Mouse (Mus musculus) CH12.LX (cell line): ENCODE measurements at regions not wholly inside any gene's neighbourhood (a gene's known extent, or its start where the extent isn't known, plus 50 kb on each side); places are given as distances from the start of the nearest gene placed in this dataset.

Source experiments
- DNase-seq: peaks from one replicate; pipeline ENCODE4 v3.0.0-alpha.2; 2013; ENCODE audit errors: extremely low read depth
- H3K27ac ChIP-seq: 2 replicates; pipeline ENCODE4 v1.5.1; 2012; ENCODE audit warnings: low read depth, mild to moderate bottlenecking, control low read depth, moderate library complexity; ENCODE audit not compliant: insufficient read depth
- H3K27me3 ChIP-seq: replicated peaks from 2 replicates; pipeline ENCODE3; 2012; ENCODE audit warnings: inconsistent platforms
- H3K36me3 ChIP-seq, 2 experiments: replicated peaks in 1 of 2; 2 replicates each; pipeline versions ENCODE3 to v1.6.1; 2012; ENCODE audit warnings: inconsistent platforms in 1 of 2, low read length in 1 of 2, mild to moderate bottlenecking in 1 of 2, mixed read lengths in 1 of 2, moderate library complexity in 1 of 2; ENCODE audit not compliant: control insufficient read depth in 1 of 2, insufficient read depth in 1 of 2
- H3K4me1 ChIP-seq, 2 experiments: 2 replicates each; pipeline ENCODE4 v1.6.1; 2012; ENCODE audit warnings: inconsistent platforms in 1 of 2, moderate library complexity in 1 of 2; ENCODE audit not compliant: insufficient read depth in 2 of 2, control insufficient read depth in 1 of 2
- H3K4me2 ChIP-seq: 2 replicates; pipeline ENCODE4 v1.6.1; 2012; ENCODE audit warnings: low read depth, mild to moderate bottlenecking, control low read depth; ENCODE audit not compliant: poor library complexity, insufficient read depth, severe bottlenecking
- H3K4me3 ChIP-seq, 3 experiments: fragments of 150-350 bp in 1 of 3; sonication (generic) in 1 of 3; replicated peaks in 1 of 3; 2 replicates each; pipeline versions ENCODE3 to v1.5.1; 2011 to 2012; ENCODE audit warnings: low read depth in 2 of 3, low read length in 2 of 3, mild to moderate bottlenecking in 2 of 3, moderate library complexity in 2 of 3, control low read depth in 1 of 3, improper control_type of control experiment in 1 of 3, inconsistent platforms in 1 of 3, mixed read lengths in 1 of 3; ENCODE audit not compliant: poor library complexity in 1 of 3
- H3K79me2 ChIP-seq: replicated peaks from 2 replicates; pipeline ENCODE4 v1.6.1; 2012; ENCODE audit warnings: mild to moderate bottlenecking, moderate library complexity; ENCODE audit not compliant: control insufficient read depth, poor library complexity, insufficient read depth, severe bottlenecking; ENCODE audit errors: extremely low read depth
- H3K9ac ChIP-seq: 2 replicates; pipeline ENCODE4 v1.6.1; 2012; ENCODE audit warnings: low read depth, mild to moderate bottlenecking, control low read depth, moderate library complexity; ENCODE audit not compliant: insufficient read depth
- H3K9me3 ChIP-seq: replicated peaks from 2 replicates; pipeline ENCODE3; 2012; ENCODE audit warnings: low read length, inconsistent platforms, mixed read lengths
- CHD1 ChIP-seq: IDR thresholded peaks from 2 replicates; pipeline ENCODE4 v1.6.1; 2012; ENCODE audit warnings: low read depth, low read length, improper control_type of control experiment, inconsistent platforms
- CHD2 ChIP-seq: IDR thresholded peaks from 2 replicates; pipeline ENCODE4 v1.6.1; 2011; ENCODE audit warnings: low read length, improper control_type of control experiment
- CTCF ChIP-seq, 2 experiments: IDR thresholded peaks in 1 of 2; conservative IDR thresholded peaks in 1 of 2; 2 replicates each; pipeline ENCODE4 v1.5.1; 2011 to 2012; ENCODE audit warnings: low read depth in 2 of 2, low read length in 2 of 2, improper control_type of control experiment in 1 of 2, inconsistent platforms in 1 of 2, mild to moderate bottlenecking in 1 of 2, moderate library complexity in 1 of 2
- E2F4 ChIP-seq: IDR thresholded peaks from 2 replicates; pipeline ENCODE4 v1.6.1; 2011; ENCODE audit warnings: low read depth, low read length, improper control_type of control experiment; ENCODE audit not compliant: insufficient replicate concordance
- EP300 ChIP-seq: IDR thresholded peaks from 2 replicates; pipeline ENCODE4 v1.6.1; 2011; ENCODE audit warnings: low read length, improper control_type of control experiment
- HCFC1 ChIP-seq: IDR thresholded peaks from 2 replicates; pipeline ENCODE4 v1.6.1; 2012; ENCODE audit warnings: low read depth, mild to moderate bottlenecking, inconsistent platforms, low read length, improper control_type of control experiment
- KAT2A ChIP-seq: IDR thresholded peaks from 2 replicates; pipeline ENCODE4 v1.6.1; 2012; ENCODE audit warnings: low read length, improper control_type of control experiment, inconsistent platforms; ENCODE audit not compliant: insufficient replicate concordance
- MAFK ChIP-seq: IDR thresholded peaks from 2 replicates; pipeline ENCODE4 v1.6.1; 2011; ENCODE audit warnings: low read length, improper control_type of control experiment; ENCODE audit not compliant: insufficient replicate concordance
- MAZ ChIP-seq: IDR thresholded peaks from 2 replicates; pipeline ENCODE4 v1.6.1; 2012; ENCODE audit warnings: low read depth, mild to moderate bottlenecking, inconsistent platforms, low read length, improper control_type of control experiment, moderate library complexity
- MEF2A ChIP-seq: IDR thresholded peaks from 2 replicates; pipeline ENCODE4 v1.6.1; 2014; ENCODE audit warnings: low read depth, mild to moderate bottlenecking, inconsistent platforms, low read length, improper control_type of control experiment, borderline replicate concordance
- MYC ChIP-seq: IDR thresholded peaks from 2 replicates; pipeline ENCODE4 v1.6.1; 2011; ENCODE audit warnings: low read depth, mild to moderate bottlenecking, improper control_type of control experiment, low read length
- NRF1 ChIP-seq: IDR thresholded peaks from 2 replicates; pipeline ENCODE4 v1.6.1; 2014; ENCODE audit warnings: low read depth, mild to moderate bottlenecking, inconsistent platforms, low read length, improper control_type of control experiment, moderate library complexity
- POLR2AphosphoS2 ChIP-seq: IDR thresholded peaks from 2 replicates; pipeline ENCODE4 v1.6.1; 2011; ENCODE audit warnings: low read depth, low read length, improper control_type of control experiment
- RAD21 ChIP-seq: IDR thresholded peaks from 2 replicates; pipeline ENCODE4 v1.6.1; 2011; ENCODE audit warnings: low read depth, mild to moderate bottlenecking, low read length, improper control_type of control experiment, moderate library complexity
- SIN3A ChIP-seq: IDR thresholded peaks from 2 replicates; pipeline ENCODE4 v1.6.1; 2012; ENCODE audit warnings: low read length, improper control_type of control experiment, inconsistent platforms
- SMC3 ChIP-seq: IDR thresholded peaks from 2 replicates; pipeline ENCODE4 v1.6.1; 2011; ENCODE audit warnings: low read depth, low read length, improper control_type of control experiment
- TBP ChIP-seq: conservative IDR thresholded peaks from 2 replicates; pipeline ENCODE4 v1.6.1; 2011; ENCODE audit warnings: low read depth, low read length, improper control_type of control experiment
- USF1 ChIP-seq: IDR thresholded peaks from 2 replicates; pipeline ENCODE4 v1.6.1; 2014; ENCODE audit warnings: low read depth, mild to moderate bottlenecking, inconsistent platforms, low read length, improper control_type of control experiment
- USF2 ChIP-seq: conservative IDR thresholded peaks from 2 replicates; pipeline ENCODE4 v1.6.1; 2011; ENCODE audit warnings: low read depth, low read length, improper control_type of control experiment
- ZC3H11A ChIP-seq: IDR thresholded peaks from 2 replicates; pipeline ENCODE4 v1.6.1; 2012; ENCODE audit warnings: low read depth, mild to moderate bottlenecking, inconsistent platforms, low read length, improper control_type of control experiment
- ZMIZ1 ChIP-seq: IDR thresholded peaks from 2 replicates; pipeline ENCODE4 v1.6.1; 2012; ENCODE audit warnings: low read depth, mild to moderate bottlenecking, inconsistent platforms, low read length, improper control_type of control experiment
- ZNF384 ChIP-seq: IDR thresholded peaks from 2 replicates; pipeline ENCODE4 v1.6.1; 2012; ENCODE audit warnings: low read depth, low read length, improper control_type of control experiment, inconsistent platforms
- dilution Hi-C: fragments of 300-500 bp; cut with MboI; formaldehyde crosslinking; loops from 2 replicates; pipeline ENCODE4 v1.14.3; 2020; ENCODE audit warnings: low sequenced_read_pairs; ENCODE audit not compliant: extremely low pct_unique_long_range_greater_than_20kb, extremely low pct_ligation_motif_present
- in situ Hi-C: fragments of 300-500 bp; cut with MboI; formaldehyde crosslinking; loops from 3 replicates; pipeline ENCODE4 v1.14.3; 2019; ENCODE audit warnings: low sequenced_read_pairs, low pct_ligation_motif_present, low pct_unique_long_range_greater_than_20kb, mixed read lengths

- H3K79me2 ChIP-seq: no peaks in the 10 kb centered on the region
- no peaks in the 10 kb centered on the region for H3K36me3 ChIP-seq
- peaks cover 2 to 13% of the 10 kb centered on the region in 2 experiments; a peak in 3 of 4 replicates for H3K4me1 ChIP-seq
- no peak overlapping the region for H3K4me2 ChIP-seq
- in situ Hi-C loops: no loop called here
- peaks cover 5% of the 10 kb centered on the region for H3K9me3 ChIP-seq
- H3K9ac ChIP-seq: no peak overlapping the region
- dilution Hi-C loops: no loop called here
- TF ChIP-seq USF1: no peak
- no peak for TF ChIP-seq MAZ
- no peak for TF ChIP-seq USF2
- no peak for TF ChIP-seq CHD2
- no peak for TF ChIP-seq RAD21
- no peak for TF ChIP-seq ZNF384
- TF ChIP-seq CTCF (conservative IDR thresholded peaks at IDR 0.05 in 1 of 2, IDR thresholded peaks at IDR 0.05 in 1 of 2; ENCODE audit: low read depth in 2 of 2, low read length in 2 of 2): no peak
- no peak for TF ChIP-seq SMC3
- TF ChIP-seq TBP: no peak
- no peak for TF ChIP-seq SIN3A
- no peak for DNase-seq
- no peak overlapping the region for H3K4me3 ChIP-seq
- no peak overlapping the region for H3K27ac ChIP-seq
- no peaks in the 10 kb centered on the region for H3K27me3 ChIP-seq
These were observed 116.1 kb upstream of the Magi3 start for GRCm38 (mm10) chr3:104336308-104336707.

DNA sequence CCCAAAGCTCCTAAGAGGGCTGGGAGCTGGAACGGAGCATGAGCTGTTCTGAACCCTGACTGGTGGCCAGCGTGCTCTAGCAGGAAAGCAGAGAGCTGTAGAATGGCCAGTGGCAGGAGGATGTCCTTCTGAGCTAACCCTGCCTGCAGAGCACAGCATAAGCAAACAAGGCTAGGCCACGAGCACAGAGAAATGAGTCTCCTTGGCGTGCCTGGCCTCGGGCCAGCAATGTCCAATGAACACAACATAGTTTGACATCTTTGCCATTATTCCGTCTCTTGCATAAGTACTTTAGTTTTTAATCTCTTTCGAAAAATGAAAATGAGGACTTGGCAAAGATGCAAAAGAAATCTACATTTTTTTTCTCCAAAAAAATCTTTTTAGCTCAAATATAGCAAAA lies 114.6 kb upstream of the Magi3 start:
- Histone ChIP-seq H3K27ac (no peak overlapping the region), H3K9ac (no peak overlapping the region), H3K27me3 (no peaks in the 10 kb centered on the region), H3K4me2 (no peak overlapping the region), H3K79me2 (no peaks in the 10 kb centered on the region), H3K4me1 (peaks cover 0 to 2% of the 10 kb centered on the region in 2 experiments; a peak in 1 of 4 replicates), H3K4me3 (no peak overlapping the region), H3K9me3 (peaks cover 5% of the 10 kb centered on the region), H3K36me3 (no peaks in the 10 kb centered on the region)
- in situ Hi-C loops: no loop called here
- dilution Hi-C loops: no loop called here
- TF ChIP-seq MAFK (no peak), MYC (no peak), EP300 (no peak), ZNF384 (no peak), SIN3A (no peak), TBP (no peak), CHD2 (no peak), NRF1 (no peak), MAZ (no peak), CHD1 (no peak), KAT2A (no peak), ZMIZ1 (no peak), POLR2AphosphoS2 (no peak), SMC3 (no peak), HCFC1 (no peak), MEF2A (no peak), USF2 (no peak), E2F4 (no peak), ZC3H11A (no peak), USF1 (no peak)
- no peak for DNase-seq
